Mouse (Mus musculus): ENCODE data around the gene Slc12a8. TPM values are rescaled to one million over a fixed set of nuclear protein-coding genes. Genes with fewer than 3 reads are reported as not detected.

The Slc12a8 gene
- total RNA-seq (2023): not detected

DNA sequence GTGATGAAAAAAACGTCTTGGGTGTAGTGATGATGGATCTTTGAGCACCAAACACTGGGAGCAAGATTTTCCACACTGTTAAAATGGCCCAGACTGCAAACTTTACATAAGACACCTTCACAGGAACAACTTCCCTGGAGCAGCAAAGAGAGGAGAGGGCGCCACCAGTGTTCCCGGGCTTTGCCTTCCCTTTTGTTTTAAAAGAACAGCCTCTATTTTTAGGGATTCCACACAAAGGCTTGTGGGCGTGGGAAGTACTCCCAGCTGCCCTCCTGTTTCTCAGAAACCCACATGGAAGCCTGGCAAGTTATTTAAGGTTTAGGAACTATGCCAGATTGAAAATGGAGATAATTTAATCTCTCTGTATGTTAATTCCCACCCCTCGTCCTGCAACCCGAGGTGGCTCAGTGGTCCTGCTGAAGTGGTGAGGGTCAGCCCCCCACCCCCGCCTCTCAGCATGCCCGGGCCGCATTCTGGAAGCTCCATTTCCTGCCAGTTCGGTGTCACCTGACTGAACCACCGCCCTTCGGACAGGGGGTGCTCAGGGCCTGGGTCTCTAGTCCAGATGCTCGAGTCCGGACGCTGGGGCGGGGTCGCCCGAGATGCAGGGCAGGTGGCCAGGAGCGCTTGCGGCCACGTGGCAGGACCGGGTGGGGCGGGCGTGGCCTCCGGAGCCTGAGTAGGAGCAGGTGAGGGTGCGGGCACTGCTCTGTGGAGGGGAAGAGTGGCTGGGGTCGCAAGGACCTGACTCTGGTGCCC is at the start of gene Slc12a8:
Gene Slc12a8, plus strand, starts transcription at position 522 of the 759 bp plus-strand sequence.

DNA sequence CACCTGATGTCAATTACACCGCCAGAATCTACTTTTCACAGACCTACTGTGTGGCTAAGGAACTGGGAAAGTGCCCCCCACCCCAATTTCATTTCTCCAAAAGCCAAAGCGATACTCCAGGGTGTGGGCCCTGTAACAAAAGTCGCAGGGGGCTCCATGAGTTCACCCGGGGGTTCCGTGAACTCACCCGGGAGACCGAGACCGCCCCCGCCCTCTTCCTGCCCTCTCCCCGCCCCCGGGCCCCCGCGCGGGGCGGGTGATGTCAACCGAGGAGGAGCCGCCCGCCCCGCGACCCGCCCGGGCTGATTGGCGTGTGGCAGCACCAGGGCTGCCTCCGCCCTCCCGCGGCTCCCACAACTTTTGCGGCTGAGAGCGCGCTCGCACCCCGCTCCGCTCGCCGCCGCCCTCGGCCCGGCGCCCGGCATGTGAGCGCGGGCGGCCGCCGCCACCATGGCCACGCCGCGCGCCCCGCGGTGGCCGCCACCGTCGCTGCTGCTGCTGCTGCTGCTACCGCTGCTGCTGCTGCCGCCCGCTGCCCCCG is 167.1 kb downstream of the Slc12a8 start, which contains the start of gene Heg1:
Gene Heg1, plus strand, starts transcription at position 209 of the 541 bp plus-strand sequence.

Other genes starting within 250 kb of the Slc12a8 start
- 80.8 TPM for gene Zfp148, start 136.5 kb upstream of the Slc12a8 start, total RNA-seq (2023)
- gene Heg1, start 167.0 kb downstream of the Slc12a8 start, total RNA-seq (2023): 38.9 TPM

All from CD4-positive naive resting alpha-beta T cell, adult 57 days (primary cell).